ENCODE assay signal across 8 mouse cellular contexts in genomic region chr9:57835841-57836514, GRCm38 (mm10). TPM values are rescaled to one million over a fixed set of nuclear protein-coding genes. Genes with fewer than 3 reads are reported as not detected.
DNase-seq lines count a peak whose midpoint lies in the region; ATAC-seq and TF ChIP-seq lines count a peak whose summit lies in the region.

No protein-coding gene starts in this region.

- peak overlapping the region; percentile 77 for H3K4me3 ChIP-seq in kidney, postnatal 0 days (replicated peaks; ENCODE audit: low read depth, low read length)
- H3K4me3 ChIP-seq in hindbrain, embryonic 15.5 days: peak overlapping the region; percentile 98
- peak overlapping the region; percentile 94 for H3K4me3 ChIP-seq in midbrain, embryonic 15.5 days

- peak; percentile 37 for DNase-seq in kidney, postnatal 0 days (ENCODE audit: low spot score)
- DNase-seq in kidney, postnatal 25 days: no peak
- DNase-seq in embryo, embryonic 10.5 days (ENCODE audit: low spot score): peak; percentile 62
- DNase-seq in retina, postnatal 1 day: no peak
- no peak for DNase-seq in urinary bladder, postnatal 14 days (ENCODE audit: low spot score)
- DNase-seq in left cerebral cortex, adult 9 months (ENCODE audit: low spot score in 2 of 2): no peak

- H3K27me3 ChIP-seq in kidney, postnatal 0 days (ENCODE audit: insufficient read depth, low read length): no peaks in the 10 kb centered on the region
- H3K27me3 ChIP-seq in hindbrain, embryonic 15.5 days: no peaks in the 10 kb centered on the region
- no peaks in the 10 kb centered on the region for H3K27me3 ChIP-seq in midbrain, embryonic 15.5 days (replicated peaks)

- no peak for ATAC-seq in kidney, postnatal 0 days (replicated peaks; ENCODE audit: low FRiP score, low read depth)
- ATAC-seq in hindbrain, embryonic 15.5 days (ENCODE audit: low FRiP score, low read depth): no peak
- no peak for ATAC-seq in midbrain, embryonic 15.5 days (replicated peaks)

- under 1% methylated on average over 22 of the region's 22 CpGs for WGBS in kidney, postnatal 0 days
- WGBS in hindbrain, embryonic 15.5 days: under 1% methylated on average over 22 of the region's 22 CpGs
- under 1% methylated on average over 22 of the region's 22 CpGs for WGBS in midbrain, embryonic 15.5 days

- peaks cover 6% of the 10 kb centered on the region; the same call in 1 of the 2 replicates for H3K4me1 ChIP-seq in kidney, postnatal 0 days (replicated peaks; ENCODE audit: insufficient read depth, low read length)
- peaks cover 44% of the 10 kb centered on the region for H3K4me1 ChIP-seq in hindbrain, embryonic 15.5 days (replicated peaks)
- H3K4me1 ChIP-seq in midbrain, embryonic 15.5 days: peaks cover 43% of the 10 kb centered on the region

- TF ChIP-seq CTCF in kidney, postnatal 0 days (IDR thresholded peaks at IDR 0.05; ENCODE audit: low read depth): no peak

- peak overlapping the region; percentile 84 for H3K4me2 ChIP-seq in kidney, postnatal 0 days (ENCODE audit: low read length)
- peak overlapping the region; percentile 80 for H3K4me2 ChIP-seq in hindbrain, embryonic 15.5 days
- peak overlapping the region; percentile 84 for H3K4me2 ChIP-seq in midbrain, embryonic 15.5 days

- peak overlapping the region; percentile 61; the same call in 1 of the 2 replicates for H3K27ac ChIP-seq in kidney, postnatal 0 days
- H3K27ac ChIP-seq in hindbrain, embryonic 15.5 days (replicated peaks): peak overlapping the region; percentile 86
- H3K27ac ChIP-seq in midbrain, embryonic 15.5 days: peak overlapping the region; percentile 82

- H3K9me3 ChIP-seq in kidney, postnatal 0 days (replicated peaks; ENCODE audit: low read length): no peaks in the 10 kb centered on the region
- H3K9me3 ChIP-seq in hindbrain, embryonic 15.5 days: no peaks in the 10 kb centered on the region
- H3K9me3 ChIP-seq in midbrain, embryonic 15.5 days: no peaks in the 10 kb centered on the region

- H3K36me3 ChIP-seq in kidney, postnatal 0 days (ENCODE audit: insufficient read depth, low read length): no peaks in the 10 kb centered on the region
- H3K36me3 ChIP-seq in hindbrain, embryonic 15.5 days: no peaks in the 10 kb centered on the region
- H3K36me3 ChIP-seq in midbrain, embryonic 15.5 days (replicated peaks): no peaks in the 10 kb centered on the region

- peak overlapping the region; percentile 59 for H3K9ac ChIP-seq in kidney, postnatal 0 days (ENCODE audit: low read depth, low read length)
- H3K9ac ChIP-seq in hindbrain, embryonic 15.5 days: peak overlapping the region; percentile 89
- peak overlapping the region; percentile 84 for H3K9ac ChIP-seq in midbrain, embryonic 15.5 days

RNA-seq across cellular contexts. Expression of gene Arid3b, which starts 0.6 kb away (rescaled TPM):
- 4.0 and 4.2 TPM in 2 replicates for polyA plus RNA-seq in kidney, postnatal 0 days (2015; fragmentation: Nextera tagmentation; extraction: Ambion mirVana)
- polyA plus RNA-seq in hindbrain, embryonic 15.5 days (2015; fragmentation: Nextera tagmentation; extraction: Ambion mirVana): 7.7 and 8.5 TPM in 2 replicates
- 9.2 and 10.5 TPM in 2 replicates for polyA plus RNA-seq in midbrain, embryonic 15.5 days (2015; fragmentation: Nextera tagmentation; extraction: Ambion mirVana)

Comparison
In these comparisons a context has a peak if more than half of its experiments do, and no peak if none do; other contexts are left out.
1. DNase-seq: peak in kidney, postnatal 0 days (single experiment) and embryo, embryonic 10.5 days (single experiment); none in kidney, postnatal 25 days (0 of 2), retina, postnatal 1 day (single experiment), urinary bladder, postnatal 14 days (single experiment) and left cerebral cortex, adult 9 months (0 of 2).
2. Peak in every context shown above with its lines, with median percentiles within 50 percentile points of each other: H3K27ac ChIP-seq, H3K4me2 ChIP-seq, H3K4me3 ChIP-seq and H3K9ac ChIP-seq.